Mouse (Mus musculus) cerebellum, postnatal 25 days (tissue): Measurements from ENCODE around the gene Tbc1d17.

ENCODE experiments used
- DNase-seq, 2 experiments: peaks; one replicate each; pipeline ENCODE4 v3.0.0; 2021; ENCODE audit warnings: mixed read lengths in 2 of 2

Gene Tbc1d17

DNA sequence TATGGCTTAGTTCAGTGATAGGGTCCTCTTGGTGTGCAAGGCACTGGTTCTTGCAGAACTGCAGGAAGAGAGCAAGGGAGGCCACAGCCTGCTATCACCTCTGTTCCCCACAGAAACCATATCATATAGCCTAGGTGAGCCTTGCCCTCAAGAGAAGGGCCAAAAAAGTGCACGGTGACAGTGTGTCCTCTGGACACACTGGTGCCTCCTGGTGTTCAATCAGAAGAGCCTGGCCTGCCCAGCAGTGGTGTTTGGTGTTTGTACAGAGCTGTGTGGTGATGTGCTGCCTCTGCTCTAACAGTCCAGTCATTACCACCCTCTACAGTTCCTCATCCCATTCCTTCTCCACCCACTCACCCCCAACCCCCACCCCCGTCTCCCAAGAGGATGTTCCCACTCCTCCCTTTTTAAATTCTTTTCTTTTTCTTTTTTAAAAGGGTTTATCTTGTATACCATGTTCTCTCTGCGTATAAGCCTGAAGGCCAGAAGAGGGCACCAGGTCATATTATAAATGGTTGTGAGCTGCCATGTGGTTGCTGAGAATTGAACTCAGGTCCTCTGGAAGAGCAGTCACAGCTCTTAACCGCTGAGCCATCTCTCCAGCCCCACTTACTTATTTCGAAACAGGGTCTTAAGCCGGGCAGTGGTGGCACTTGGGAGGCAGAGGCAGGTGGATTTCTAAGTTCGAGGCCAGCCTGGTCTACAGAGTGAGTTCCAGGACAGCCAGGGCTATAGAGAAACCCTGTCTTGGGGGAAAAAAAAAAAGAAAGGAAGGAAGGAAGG is 27.0 kb downstream of the Tbc1d17 start:
- peak; percentile 1 to 4 for DNase-seq

DNA sequence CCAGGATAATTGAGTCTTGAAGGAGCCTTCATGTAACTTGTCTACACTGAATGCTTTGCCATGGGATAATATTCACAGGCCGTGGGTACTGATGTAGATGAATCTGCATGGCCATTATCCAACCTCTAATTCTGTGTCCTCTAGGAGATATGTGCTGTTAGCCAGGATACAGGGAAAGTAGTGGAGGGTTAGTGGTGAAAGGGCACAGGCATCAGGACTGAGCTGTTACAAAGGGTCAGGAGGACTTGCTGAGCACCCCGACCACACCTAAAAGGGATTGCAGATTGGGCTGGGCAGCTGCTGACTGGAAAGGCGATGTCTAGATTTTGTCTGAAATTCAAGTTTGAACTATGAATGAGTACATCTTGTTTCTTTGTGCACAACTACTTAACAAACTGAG is 28.4 kb downstream of the Tbc1d17 start:
- peak; percentile 1 for DNase-seq

DNA sequence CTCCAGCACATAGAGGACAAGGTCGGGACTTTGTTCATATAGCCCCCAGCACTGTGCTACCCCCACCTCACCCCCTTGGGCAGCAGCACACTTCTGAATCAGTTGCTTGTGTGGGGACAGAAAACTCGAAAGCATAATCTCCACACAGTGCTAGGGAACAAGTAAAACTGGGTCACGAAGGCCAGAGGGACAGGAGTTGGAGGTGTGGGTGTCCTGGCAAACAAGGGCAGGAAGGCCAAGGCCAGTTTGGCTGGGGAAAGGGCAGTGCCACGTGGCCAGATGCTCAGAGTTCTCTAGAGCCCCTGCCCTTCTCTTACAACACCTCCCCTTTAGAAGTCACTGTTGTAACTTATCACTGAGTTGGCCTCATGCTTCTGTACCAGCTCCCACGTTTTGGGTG is 29.0 kb downstream of the Tbc1d17 start:
- DNase-seq: peak in 1 of 2 experiments; percentile 14

DNA sequence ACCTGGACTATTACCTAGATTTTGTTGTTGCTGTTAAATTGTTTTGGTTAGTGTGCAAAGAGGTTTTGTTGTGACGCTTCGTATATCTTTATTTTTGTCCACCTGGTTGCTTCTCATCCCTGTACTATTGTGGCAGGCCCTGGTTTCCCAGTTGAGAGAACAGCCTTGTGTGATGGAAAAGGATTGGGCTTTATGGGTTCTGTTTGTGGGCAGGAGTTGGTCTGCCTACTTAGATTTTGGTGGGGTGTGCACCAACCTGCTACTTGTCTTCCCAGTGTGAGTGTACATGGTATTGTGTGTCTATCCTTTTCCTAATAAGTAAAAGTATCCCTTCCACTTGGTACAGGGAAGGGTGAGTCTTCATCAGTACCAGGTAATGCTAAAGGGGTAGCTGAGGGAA is 29.5 kb downstream of the Tbc1d17 start:
- no peak for DNase-seq

DNA sequence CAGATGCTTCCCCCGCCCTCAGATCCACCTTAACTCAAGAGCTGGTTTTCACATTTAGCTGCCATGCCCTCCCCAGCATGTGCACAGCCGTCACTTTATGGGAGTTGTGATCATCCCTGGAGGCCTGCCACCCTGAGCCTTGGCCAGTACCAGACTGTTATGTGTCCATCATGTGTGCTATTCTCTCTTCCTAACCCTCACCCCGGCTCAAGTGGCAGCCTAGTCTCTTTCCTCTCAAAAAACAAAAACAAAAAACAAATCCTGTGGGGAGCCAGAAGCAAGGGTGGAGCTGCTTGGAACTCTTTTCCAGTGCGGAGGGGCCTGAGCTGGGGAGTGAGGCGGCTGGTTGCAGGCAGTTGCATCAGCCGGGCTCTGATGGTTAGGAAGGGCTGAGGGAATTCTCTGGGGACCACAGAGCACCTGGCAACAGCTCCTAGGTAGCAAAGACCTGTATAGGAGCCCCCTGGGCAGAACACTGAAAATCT is 30.1 kb downstream of the Tbc1d17 start:
- DNase-seq: peak; percentile 50 to 72

DNA sequence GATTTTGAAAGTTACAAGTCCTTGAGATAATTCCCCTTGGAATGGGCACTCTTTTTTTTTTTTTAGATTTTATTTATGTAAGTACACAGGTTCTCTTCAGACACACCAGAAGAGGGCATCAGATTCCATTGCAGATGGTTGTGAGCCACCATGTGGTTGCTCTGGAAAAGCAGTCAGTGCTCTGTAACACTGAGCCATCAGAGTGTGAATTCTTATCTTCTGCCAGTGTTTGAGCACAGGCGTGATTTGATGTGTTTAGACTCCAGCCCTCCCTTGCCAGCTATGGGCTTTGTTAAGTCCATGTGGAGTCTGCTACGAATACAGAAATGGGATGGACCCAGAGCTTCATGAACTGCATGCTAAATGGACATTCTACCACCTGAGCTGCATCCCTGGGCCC is 30.7 kb downstream of the Tbc1d17 start:
- peak; percentile 12 to 18 for DNase-seq

DNA sequence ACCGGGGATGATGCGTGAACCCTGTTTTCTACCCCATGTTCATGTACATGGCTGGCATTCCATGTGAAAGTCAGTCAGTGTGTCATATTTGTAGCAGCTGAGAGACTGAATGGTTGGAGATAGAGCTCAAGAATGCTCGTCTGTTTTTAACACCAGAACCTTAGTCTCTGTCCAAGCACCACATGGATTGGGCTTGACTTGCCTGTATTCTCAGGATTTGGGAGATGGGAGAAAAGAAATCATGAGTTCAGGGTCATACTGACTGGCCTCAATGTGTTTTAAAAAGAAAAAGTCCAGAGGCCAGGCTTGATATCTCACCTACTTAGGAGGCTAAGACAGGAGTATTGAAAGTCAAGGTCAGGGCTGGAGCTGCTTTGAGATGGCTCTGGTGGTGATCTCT is 31.4 kb downstream of the Tbc1d17 start:
- DNase-seq: peak in 1 of 2 experiments; percentile 2

DNA sequence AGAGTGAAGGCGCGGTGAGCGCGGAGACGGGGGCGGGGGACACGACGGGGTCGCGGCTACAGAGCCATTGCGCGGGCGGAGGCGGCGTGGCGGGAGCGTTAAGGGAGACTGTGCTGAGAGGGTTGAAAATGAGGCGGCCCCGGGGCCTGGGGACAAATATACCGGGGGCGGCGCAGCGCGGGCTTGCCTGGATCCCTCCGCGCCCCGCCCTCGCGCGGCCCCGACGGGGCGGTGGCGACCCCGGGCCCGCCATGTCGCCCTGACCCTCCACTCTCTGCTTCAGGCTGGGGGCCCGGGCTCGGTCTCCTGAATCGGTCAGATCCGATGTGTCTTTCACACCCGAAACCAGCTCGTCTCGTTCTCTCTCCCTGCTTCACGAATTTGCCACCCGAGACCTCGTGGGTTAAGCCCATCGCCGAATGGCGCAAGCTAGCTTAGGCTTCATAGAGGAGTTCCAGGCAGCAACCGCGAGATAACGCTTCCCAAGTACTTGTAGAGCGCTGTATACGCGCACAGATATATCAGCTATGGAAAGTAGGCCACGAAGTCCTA is 32.3 kb downstream of the Tbc1d17 start, which contains the start of gene Atf5:
Gene Atf5 (minus strand): TSS at position 189 of the 552 bp plus-strand sequence.
- no peak for DNase-seq

DNA sequence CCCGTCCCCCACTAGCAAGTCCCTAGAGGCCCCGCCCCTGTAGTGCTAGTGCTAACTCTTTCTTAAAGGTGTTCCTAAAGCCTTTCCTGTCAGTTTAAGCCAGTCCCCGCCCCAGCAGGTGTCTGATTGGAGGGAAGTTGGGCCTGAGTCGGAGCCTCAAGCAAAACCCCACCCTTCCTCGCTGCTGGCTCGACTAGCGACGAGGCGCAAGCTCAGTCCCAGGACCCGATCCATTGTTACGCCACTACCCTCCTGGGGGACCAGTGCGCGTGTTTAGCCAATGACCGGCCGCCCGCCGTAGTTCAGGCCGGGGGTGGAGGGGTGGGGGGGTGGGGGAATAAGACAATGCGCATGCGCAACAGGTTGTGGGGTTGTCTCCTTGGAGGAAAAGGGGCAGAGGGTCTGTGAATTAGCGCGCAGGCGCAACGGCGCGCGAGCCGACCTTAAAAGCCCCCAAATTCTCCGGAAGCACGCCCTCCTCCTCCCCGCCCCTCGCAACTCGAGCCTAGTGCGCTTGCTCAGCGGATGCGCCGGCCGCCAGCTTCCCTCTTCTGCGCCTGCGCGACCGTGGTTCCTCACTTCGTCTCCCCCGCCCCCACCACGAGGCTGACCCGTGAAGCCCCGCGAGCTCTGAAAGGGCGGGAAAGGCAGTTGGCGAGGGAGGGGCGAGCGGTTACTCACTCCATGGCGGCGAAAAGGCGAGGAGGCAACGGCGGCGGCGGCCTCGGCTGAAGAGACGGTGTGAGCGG is 33.0 kb downstream of the Tbc1d17 start, which contains the start of the genes Nup62 and Il4i1:
Gene Nup62 (plus strand): TSS at position 368 of the 749 bp plus-strand sequence.
Gene Il4i1 (plus strand): TSS at position 667 of the 749 bp plus-strand sequence.
- DNase-seq: peak; percentile 98 to 99

DNA sequence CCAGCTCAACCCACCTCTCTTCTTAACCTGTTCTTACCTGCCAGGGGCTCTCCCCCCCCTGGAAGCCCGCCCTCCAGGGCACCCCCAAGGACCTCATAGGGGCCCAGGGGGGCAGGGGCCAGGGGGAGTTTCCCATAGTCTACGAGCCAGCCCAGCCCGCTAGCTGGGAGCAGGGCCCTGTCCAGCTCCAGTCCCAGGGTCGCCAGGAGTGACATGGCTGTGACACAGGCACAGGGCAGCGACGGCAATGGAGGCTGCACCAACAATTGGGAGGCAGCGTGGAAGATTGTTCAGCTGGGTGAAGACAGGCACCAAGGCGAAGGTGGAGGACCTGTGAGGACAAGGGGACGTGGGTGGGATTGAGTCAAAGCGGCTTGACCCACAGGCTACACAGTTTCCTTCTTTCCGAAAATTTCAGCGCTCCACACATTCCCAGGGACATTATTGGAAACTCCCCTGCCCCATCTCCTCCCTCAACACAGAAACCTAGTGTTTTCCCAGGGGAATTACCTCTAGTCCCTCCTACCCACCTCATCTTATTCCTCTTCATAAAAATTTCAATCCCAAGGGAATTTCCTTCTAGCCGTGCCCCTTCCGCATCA is 33.8 kb downstream of the Tbc1d17 start:
- peak; percentile 12 to 43 for DNase-seq

DNA sequence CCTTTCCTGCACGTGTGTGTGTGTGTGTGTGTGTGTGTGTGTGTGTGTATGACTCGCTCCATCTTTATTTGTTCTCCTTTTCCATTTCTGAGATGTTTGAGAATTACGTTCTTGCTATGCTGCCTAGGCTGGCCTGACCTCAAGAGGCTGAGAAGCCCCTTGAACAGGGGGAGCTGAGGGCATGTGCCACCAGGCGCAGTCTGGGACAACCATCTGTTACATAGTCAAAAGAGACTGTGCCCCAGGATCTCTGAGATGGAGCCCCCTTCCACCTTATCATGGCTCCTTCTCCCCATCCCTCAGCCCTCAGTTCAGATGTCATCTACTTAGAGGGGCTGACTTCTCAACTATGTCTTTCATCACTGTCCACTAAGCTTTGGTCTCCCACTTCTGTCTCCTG is 34.5 kb downstream of the Tbc1d17 start:
- peak in 1 of 2 experiments; percentile 3 for DNase-seq

DNA sequence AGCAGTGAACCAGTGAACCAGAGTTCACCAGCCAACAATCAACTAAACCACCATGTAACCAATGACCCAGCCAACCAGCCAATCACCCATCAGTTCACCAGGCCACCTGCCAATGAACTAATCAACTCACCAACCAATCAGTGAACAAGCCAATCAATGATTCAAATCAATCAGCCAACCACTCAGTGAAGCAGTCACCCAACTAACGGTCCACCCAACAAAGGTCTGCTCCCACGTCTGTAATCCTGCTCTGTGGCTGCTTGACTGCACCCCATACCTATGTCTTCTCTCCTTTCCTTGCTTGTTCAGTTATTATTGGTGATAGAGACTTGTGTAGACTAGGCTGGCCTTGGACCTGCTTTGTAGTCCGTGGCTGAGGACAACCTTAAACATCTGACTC is 34.9 kb downstream of the Tbc1d17 start:
- DNase-seq: peak in 1 of 2 experiments; percentile 1

DNA sequence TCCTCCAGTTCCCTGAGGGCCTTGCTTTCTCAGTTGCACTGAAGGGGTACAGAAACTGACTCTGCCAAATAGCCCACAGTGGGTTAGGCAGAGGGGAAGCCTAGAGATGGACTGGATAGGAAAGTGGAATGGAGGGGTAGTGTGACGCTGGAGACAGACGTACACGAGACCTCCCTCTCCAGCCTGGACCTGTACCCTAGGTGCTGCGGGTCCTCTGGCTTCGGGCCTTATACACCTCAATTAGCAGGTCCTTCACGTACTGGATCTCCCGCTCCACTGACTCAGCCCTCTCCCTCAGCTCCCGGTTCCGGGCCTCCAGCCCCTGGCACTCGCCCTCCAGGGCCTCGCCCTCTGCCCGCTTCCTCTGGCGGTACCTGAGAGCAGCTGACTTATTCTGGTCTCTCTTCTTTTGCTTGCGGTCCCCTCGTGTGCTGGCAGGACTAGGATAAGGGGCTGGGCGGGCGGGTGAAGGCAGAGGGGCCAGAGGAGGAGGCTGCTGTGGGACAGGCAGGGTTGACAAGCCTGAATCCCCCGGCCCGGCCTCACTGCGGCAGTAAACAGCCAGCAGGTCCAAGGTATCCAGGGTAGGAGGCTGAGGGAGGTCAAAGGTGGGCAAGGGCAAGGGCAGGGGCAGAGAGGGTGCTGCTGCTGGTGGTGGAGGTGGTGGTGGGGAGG is 36.1 kb downstream of the Tbc1d17 start:
- DNase-seq: peak in 1 of 2 experiments; percentile 3

DNA sequence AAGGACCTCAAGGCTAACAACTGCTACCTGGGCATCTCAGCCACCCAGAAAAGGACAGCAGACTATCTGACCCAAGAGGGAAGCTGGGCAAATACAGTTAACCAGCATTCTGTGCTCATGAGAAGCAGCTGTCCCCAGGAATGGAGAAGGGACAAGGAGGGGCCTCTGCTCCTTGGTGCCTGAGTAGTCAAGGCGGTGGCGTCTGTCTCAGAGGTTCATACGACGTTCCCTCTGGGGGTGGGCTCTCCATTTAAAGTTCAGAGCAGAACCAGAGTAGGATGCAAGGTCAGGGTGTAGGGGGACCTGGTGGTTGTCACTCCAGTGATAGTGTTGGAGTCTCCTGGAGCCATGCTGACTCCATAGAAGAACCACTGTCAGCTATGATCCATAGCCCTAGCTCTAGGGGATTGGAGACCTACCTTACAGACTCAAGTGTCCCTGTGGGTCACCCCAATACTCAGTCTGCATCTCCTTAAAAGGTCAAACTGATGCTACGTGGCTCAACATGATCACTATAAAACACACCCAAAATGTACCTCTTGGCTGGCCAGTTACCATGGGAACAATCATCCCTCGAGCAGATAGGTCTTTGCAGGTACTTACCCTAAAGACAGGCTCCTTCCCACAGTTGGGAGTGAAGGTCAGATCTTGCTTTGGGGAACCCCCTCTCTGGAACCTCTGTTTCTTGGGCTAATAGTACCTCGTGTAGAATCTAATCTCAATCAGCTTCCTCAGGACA is 37.9 kb downstream of the Tbc1d17 start:
- DNase-seq: peak in 1 of 2 experiments; percentile 2

DNA sequence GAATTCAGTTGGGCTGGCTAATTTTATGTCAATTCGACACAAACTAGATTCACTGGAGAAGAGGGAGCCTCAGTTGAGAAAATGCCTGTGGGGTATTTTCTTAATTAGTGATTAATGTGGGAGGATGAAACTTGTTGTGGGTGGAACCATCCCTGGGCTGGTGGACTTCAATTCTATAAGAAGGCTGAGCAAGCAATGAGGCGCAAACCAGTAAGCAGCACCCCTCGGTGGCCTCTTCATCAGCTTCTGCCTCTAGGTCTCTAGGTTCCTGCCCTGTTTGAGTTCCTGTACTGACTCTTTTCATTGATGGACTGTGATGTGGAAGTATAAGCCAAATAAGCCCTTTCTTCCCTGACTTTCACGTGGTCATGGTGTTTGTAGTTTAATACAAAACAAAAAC is 38.5 kb downstream of the Tbc1d17 start:
- DNase-seq: peak in 1 of 2 experiments; percentile 1

DNA sequence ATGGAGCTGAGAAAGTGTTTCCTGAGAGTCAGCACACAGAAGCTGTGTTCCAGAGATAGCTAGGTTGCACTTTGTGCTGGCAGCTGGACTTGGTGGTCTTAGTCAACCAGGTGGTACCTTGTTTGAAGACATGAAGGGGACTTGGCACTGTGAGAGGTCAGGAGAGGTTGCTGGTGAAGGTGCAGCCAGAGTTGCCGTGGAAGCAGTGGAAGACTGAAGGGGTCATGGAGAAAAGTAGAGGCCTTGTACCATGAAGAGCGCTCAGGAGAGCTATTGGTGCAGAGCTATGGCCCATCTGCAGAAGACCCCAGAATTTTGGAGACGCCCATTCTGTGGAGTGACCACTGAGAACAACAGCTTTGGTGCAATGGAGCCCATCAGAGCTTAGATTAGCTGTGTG is 39.4 kb downstream of the Tbc1d17 start:
- peak in 1 of 2 experiments; percentile 1 for DNase-seq

DNA sequence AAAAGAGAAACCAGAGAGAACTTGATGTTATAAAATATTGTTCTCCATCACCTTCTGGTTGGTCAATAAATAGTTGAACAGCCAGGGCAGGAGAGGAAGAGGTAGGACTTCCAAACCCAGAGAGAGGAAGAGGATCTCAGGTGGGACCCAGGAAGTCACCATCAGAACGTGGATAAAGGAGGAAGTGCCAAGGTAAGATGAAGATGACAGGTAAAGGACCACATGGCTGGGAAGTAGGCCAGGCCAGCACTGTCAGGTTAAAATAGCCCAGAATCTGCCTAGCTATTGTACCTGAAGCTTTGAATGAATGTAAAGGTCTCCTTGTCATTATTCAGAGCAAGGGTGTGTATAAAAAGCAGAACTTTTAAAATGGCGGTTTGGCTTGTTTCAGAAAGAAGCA is 40.0 kb downstream of the Tbc1d17 start:
- DNase-seq: no peak

DNA sequence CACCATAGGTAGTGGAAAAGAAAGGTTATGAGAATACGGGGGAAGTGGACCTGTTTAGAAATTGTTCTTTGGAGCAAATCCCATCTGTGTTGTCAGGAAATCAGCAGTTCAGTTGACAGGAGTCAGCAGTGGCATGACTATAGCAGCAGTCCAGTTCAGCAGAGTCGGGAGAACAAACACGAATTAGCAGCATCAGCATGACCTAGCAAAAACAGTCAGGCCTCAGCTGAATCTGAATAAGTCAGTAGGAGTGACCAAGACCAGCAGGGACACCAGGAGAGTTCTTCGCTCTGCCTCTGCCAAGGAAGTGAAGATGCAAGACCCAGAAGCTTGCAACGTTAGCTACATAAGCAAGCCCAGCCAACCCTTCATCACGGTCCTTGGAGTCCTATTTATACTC is 56.1 kb downstream of the Tbc1d17 start:
- no peak for DNase-seq

DNA sequence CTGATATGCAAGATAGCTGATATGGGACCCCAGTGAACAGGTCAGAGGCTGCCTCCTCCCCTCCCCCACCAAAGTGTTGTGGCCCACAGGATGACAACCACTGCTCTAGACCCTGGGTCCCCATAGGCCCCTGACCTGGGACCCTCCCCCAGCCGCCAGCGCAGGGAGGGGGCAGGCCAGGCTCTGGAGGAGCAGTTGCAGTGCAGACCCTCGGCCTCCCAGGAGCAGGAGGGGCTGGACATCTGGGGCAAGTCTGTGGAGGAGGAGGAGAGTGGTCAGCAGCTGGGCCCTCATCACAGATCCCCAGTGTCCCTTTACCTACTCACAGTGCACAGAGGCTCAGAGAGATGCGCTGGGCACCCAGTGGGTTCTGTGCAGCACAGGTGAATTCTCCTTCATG is 58.8 kb downstream of the Tbc1d17 start:
- no peak for DNase-seq

DNA sequence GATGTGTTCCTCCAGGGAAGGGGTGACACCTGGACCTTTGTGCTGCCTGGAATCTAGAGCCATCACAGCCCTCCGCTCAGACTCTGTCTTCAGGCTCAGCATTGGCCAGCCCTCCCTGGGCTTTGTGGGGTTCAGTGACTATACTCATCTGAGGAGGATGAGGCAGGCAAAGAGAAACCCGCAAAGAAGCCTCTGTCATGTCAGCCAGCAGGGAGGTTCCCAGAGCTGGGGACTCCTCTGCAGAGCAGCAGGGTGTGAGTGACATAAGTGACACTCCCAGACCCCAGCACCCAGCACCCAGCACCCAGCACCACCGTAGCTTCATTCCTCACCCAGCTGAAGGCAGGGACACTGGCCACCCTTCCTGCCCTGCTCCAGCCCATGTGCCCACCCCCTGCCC is 59.3 kb downstream of the Tbc1d17 start:
- no peak for DNase-seq
